Mouse (Mus musculus) CH12.LX (cell line): Measurements from ENCODE around the gene Wbp1l. TPM values are rescaled to one million over a fixed set of nuclear protein-coding genes. Genes with fewer than 3 reads are reported as not detected.

Experiments used
- DNase-seq: peaks from one replicate; pipeline ENCODE4 v3.0.0-alpha.2; 2013; ENCODE audit errors: extremely low read depth
- H3K27ac ChIP-seq: 2 replicates; pipeline ENCODE4 v1.5.1; 2012; ENCODE audit warnings: low read depth, mild to moderate bottlenecking, control low read depth, moderate library complexity; ENCODE audit not compliant: insufficient read depth
- H3K27me3 ChIP-seq: replicated peaks from 2 replicates; pipeline ENCODE3; 2012; ENCODE audit warnings: inconsistent platforms
- H3K36me3 ChIP-seq, 2 experiments: replicated peaks in 1 of 2; 2 replicates each; pipeline versions ENCODE3 to v1.6.1; 2012; ENCODE audit warnings: inconsistent platforms in 1 of 2, low read length in 1 of 2, mild to moderate bottlenecking in 1 of 2, mixed read lengths in 1 of 2, moderate library complexity in 1 of 2; ENCODE audit not compliant: control insufficient read depth in 1 of 2, insufficient read depth in 1 of 2
- H3K4me1 ChIP-seq, 2 experiments: 2 replicates each; pipeline ENCODE4 v1.6.1; 2012; ENCODE audit warnings: inconsistent platforms in 1 of 2, moderate library complexity in 1 of 2; ENCODE audit not compliant: insufficient read depth in 2 of 2, control insufficient read depth in 1 of 2
- H3K4me2 ChIP-seq: 2 replicates; pipeline ENCODE4 v1.6.1; 2012; ENCODE audit warnings: low read depth, mild to moderate bottlenecking, control low read depth; ENCODE audit not compliant: poor library complexity, insufficient read depth, severe bottlenecking
- H3K4me3 ChIP-seq, 3 experiments: fragments of 150-350 bp in 1 of 3; sonication (generic) in 1 of 3; replicated peaks in 1 of 3; 2 replicates each; pipeline versions ENCODE3 to v1.5.1; 2011 to 2012; ENCODE audit warnings: low read depth in 2 of 3, low read length in 2 of 3, mild to moderate bottlenecking in 2 of 3, moderate library complexity in 2 of 3, control low read depth in 1 of 3, improper control_type of control experiment in 1 of 3, inconsistent platforms in 1 of 3, mixed read lengths in 1 of 3; ENCODE audit not compliant: poor library complexity in 1 of 3
- H3K79me2 ChIP-seq: replicated peaks from 2 replicates; pipeline ENCODE4 v1.6.1; 2012; ENCODE audit warnings: mild to moderate bottlenecking, moderate library complexity; ENCODE audit not compliant: control insufficient read depth, poor library complexity, insufficient read depth, severe bottlenecking; ENCODE audit errors: extremely low read depth
- H3K9ac ChIP-seq: 2 replicates; pipeline ENCODE4 v1.6.1; 2012; ENCODE audit warnings: low read depth, mild to moderate bottlenecking, control low read depth, moderate library complexity; ENCODE audit not compliant: insufficient read depth
- H3K9me3 ChIP-seq: replicated peaks from 2 replicates; pipeline ENCODE3; 2012; ENCODE audit warnings: low read length, inconsistent platforms, mixed read lengths
- CHD1 ChIP-seq: IDR thresholded peaks from 2 replicates; pipeline ENCODE4 v1.6.1; 2012; ENCODE audit warnings: low read depth, low read length, improper control_type of control experiment, inconsistent platforms
- CHD2 ChIP-seq: IDR thresholded peaks from 2 replicates; pipeline ENCODE4 v1.6.1; 2011; ENCODE audit warnings: low read length, improper control_type of control experiment
- E2F4 ChIP-seq: IDR thresholded peaks from 2 replicates; pipeline ENCODE4 v1.6.1; 2011; ENCODE audit warnings: low read depth, low read length, improper control_type of control experiment; ENCODE audit not compliant: insufficient replicate concordance
- EP300 ChIP-seq: IDR thresholded peaks from 2 replicates; pipeline ENCODE4 v1.6.1; 2011; ENCODE audit warnings: low read length, improper control_type of control experiment
- ETS1 ChIP-seq: conservative IDR thresholded peaks from 2 replicates; pipeline ENCODE4 v1.6.1; 2012; ENCODE audit warnings: low read depth, mild to moderate bottlenecking, inconsistent platforms, low read length, improper control_type of control experiment, moderate library complexity
- GABPA ChIP-seq: IDR thresholded peaks from 2 replicates; pipeline ENCODE4 v1.6.1; 2012; ENCODE audit warnings: low read depth, low read length, improper control_type of control experiment, inconsistent platforms; ENCODE audit not compliant: insufficient replicate concordance
- IRF4 ChIP-seq: IDR thresholded peaks from 2 replicates; pipeline ENCODE4 v1.6.1; 2014; ENCODE audit warnings: low read depth, mild to moderate bottlenecking, inconsistent platforms, low read length, improper control_type of control experiment
- JUN ChIP-seq: IDR thresholded peaks from 2 replicates; pipeline ENCODE4 v1.6.1; 2011; ENCODE audit warnings: low read depth, mild to moderate bottlenecking, low read length, improper control_type of control experiment, moderate library complexity; ENCODE audit not compliant: insufficient read depth
- JUND ChIP-seq: conservative IDR thresholded peaks from 2 replicates; pipeline ENCODE4 v1.6.1; 2011; ENCODE audit warnings: low read depth, low read length, improper control_type of control experiment
- MAX ChIP-seq: IDR thresholded peaks from 2 replicates; pipeline ENCODE4 v1.6.1; 2011; ENCODE audit warnings: low read length, improper control_type of control experiment
- MAZ ChIP-seq: IDR thresholded peaks from 2 replicates; pipeline ENCODE4 v1.6.1; 2012; ENCODE audit warnings: low read depth, mild to moderate bottlenecking, inconsistent platforms, low read length, improper control_type of control experiment, moderate library complexity
- MEF2A ChIP-seq: IDR thresholded peaks from 2 replicates; pipeline ENCODE4 v1.6.1; 2014; ENCODE audit warnings: low read depth, mild to moderate bottlenecking, inconsistent platforms, low read length, improper control_type of control experiment, borderline replicate concordance
- MYC ChIP-seq: IDR thresholded peaks from 2 replicates; pipeline ENCODE4 v1.6.1; 2011; ENCODE audit warnings: low read depth, mild to moderate bottlenecking, improper control_type of control experiment, low read length
- PAX5 ChIP-seq: IDR thresholded peaks from 2 replicates; pipeline ENCODE4 v1.6.1; 2012; ENCODE audit warnings: low read length, inconsistent platforms, mixed read lengths
- POLR2A ChIP-seq: IDR thresholded peaks from 2 replicates; pipeline ENCODE4 v1.6.1; 2011; ENCODE audit warnings: low read depth, mild to moderate bottlenecking, improper control_type of control experiment, low read length
- RAD21 ChIP-seq: IDR thresholded peaks from 2 replicates; pipeline ENCODE4 v1.6.1; 2011; ENCODE audit warnings: low read depth, mild to moderate bottlenecking, low read length, improper control_type of control experiment, moderate library complexity
- ZKSCAN1 ChIP-seq: IDR thresholded peaks from 2 replicates; pipeline ENCODE4 v1.6.1; 2012; ENCODE audit warnings: low read depth, inconsistent platforms, low read length, improper control_type of control experiment, borderline replicate concordance
- ZMIZ1 ChIP-seq: IDR thresholded peaks from 2 replicates; pipeline ENCODE4 v1.6.1; 2012; ENCODE audit warnings: low read depth, mild to moderate bottlenecking, inconsistent platforms, low read length, improper control_type of control experiment
- ZNF384 ChIP-seq: IDR thresholded peaks from 2 replicates; pipeline ENCODE4 v1.6.1; 2012; ENCODE audit warnings: low read depth, low read length, improper control_type of control experiment, inconsistent platforms
- dilution Hi-C: fragments of 300-500 bp; cut with MboI; formaldehyde crosslinking; loops from 2 replicates; pipeline ENCODE4 v1.14.3; 2020; ENCODE audit warnings: low sequenced_read_pairs; ENCODE audit not compliant: extremely low pct_unique_long_range_greater_than_20kb, extremely low pct_ligation_motif_present
- in situ Hi-C: fragments of 300-500 bp; cut with MboI; formaldehyde crosslinking; loops from 3 replicates; pipeline ENCODE4 v1.14.3; 2019; ENCODE audit warnings: low sequenced_read_pairs, low pct_ligation_motif_present, low pct_unique_long_range_greater_than_20kb, mixed read lengths
- polyA plus RNA-seq: library from polyadenylated mRNA; unstranded; fragments of >175 nt; gene quantifications from 2 replicates; pipeline ENCODE4 v1.2.1, GENCODE M21; 2012; ENCODE audit warnings: low read depth; ENCODE audit not compliant: insufficient read length
- total RNA-seq, 2 experiments: library from RNA; depleted of rRNA; stranded (reverse); fragments of 300-350 nt in 1 of 2; fragments of >200 nt in 1 of 2; gene quantifications; 2 replicates each; pipeline ENCODE4 v1.2.3; 2012 to 2014

The Wbp1l gene
- total and polyA plus RNA-seq, 3 experiments: 11.6 to 23.5 (median 17.4) TPM

GRCm38 (mm10) chr19:46601491-46601890 lies 2.6 kb downstream of the Wbp1l start:
- H3K4me1 ChIP-seq: peaks cover 14 to 42% of the 10 kb centered on the region in 2 experiments
- H3K27ac ChIP-seq: no peak overlapping the region
- H3K79me2 ChIP-seq: peaks cover 57% of the 10 kb centered on the region
- H3K36me3 ChIP-seq: peaks cover 3 to 53% of the 10 kb centered on the region in 2 experiments
- no peak for DNase-seq
- TF ChIP-seq E2F4: no peak
- TF ChIP-seq JUND: no peak
- TF ChIP-seq MAZ: no peak
- no peak for TF ChIP-seq MYC
- no peak for TF ChIP-seq CHD2
- TF ChIP-seq JUN: no peak
- no peak for TF ChIP-seq RAD21
- TF ChIP-seq ZNF384: no peak
- TF ChIP-seq PAX5: no peak
- no peak for TF ChIP-seq ZKSCAN1
- no peak for TF ChIP-seq ZMIZ1
- no peak for TF ChIP-seq MEF2A
- TF ChIP-seq CHD1: no peak
- no peak for TF ChIP-seq MAX
- no peak for TF ChIP-seq ETS1
- TF ChIP-seq IRF4: no peak
- no peak for TF ChIP-seq POLR2A
- no peak for TF ChIP-seq GABPA
- H3K9me3 ChIP-seq: no peaks in the 10 kb centered on the region
- H3K4me3 ChIP-seq: no peak overlapping the region
- dilution Hi-C loops (no loop called here), in situ Hi-C loops (no loop called here)
- no peak overlapping the region for H3K4me2 ChIP-seq
- H3K27me3 ChIP-seq: no peaks in the 10 kb centered on the region
- no peak overlapping the region for H3K9ac ChIP-seq

GRCm38 (mm10) chr19:46602406-46602805 lies 3.5 kb downstream of the Wbp1l start:
- Histone ChIP-seq H3K4me2 (no peak overlapping the region), H3K4me3 (no peak overlapping the region), H3K27me3 (no peaks in the 10 kb centered on the region), H3K4me1 (peaks cover 20 to 51% of the 10 kb centered on the region in 2 experiments), H3K27ac (no peak overlapping the region), H3K79me2 (peaks cover 62% of the 10 kb centered on the region), H3K9me3 (no peaks in the 10 kb centered on the region), H3K9ac (no peak overlapping the region), H3K36me3 (peaks cover 3 to 55% of the 10 kb centered on the region in 2 experiments)
- DNase-seq: no peak
- dilution Hi-C loops (no loop called here), in situ Hi-C loops (no loop called here)
- TF ChIP-seq MEF2A (no peak), ZNF384 (no peak), EP300 (no peak), ZMIZ1 (no peak)
